Mouse (Mus musculus) forebrain, embryonic 16.5 days (tissue): ENCODE measurements around the gene Cntn4. TPM values are rescaled to one million over a fixed set of nuclear protein-coding genes. Genes with fewer than 3 reads are reported as not detected.
A peak's percentile ranks its signal among the peaks of the same experiment; 100 is the strongest.

ENCODE experiments used
- ATAC-seq: fragments of 200-750 bp; cut with Nextera tagmentation; 2 replicates; pipeline ENCODE4 v1.8.0; 2017; ENCODE audit warnings: mild to moderate bottlenecking, moderate library complexity
- H3K27ac ChIP-seq: fragments of 300-500 bp; sonication (generic); 2 replicates; pipeline ENCODE4 v1.5.1; 2014; ENCODE audit warnings: low read length, control low read depth
- H3K27me3 ChIP-seq: fragments of 300-500 bp; sonication (generic); replicated peaks from 2 replicates; pipeline ENCODE4 v1.6.1; 2014; ENCODE audit warnings: low read length; ENCODE audit not compliant: control insufficient read depth, insufficient read depth
- H3K36me3 ChIP-seq: fragments of 300-500 bp; sonication (generic); 2 replicates; pipeline ENCODE4 v1.6.1; 2014; ENCODE audit not compliant: control insufficient read depth, insufficient read depth
- H3K4me1 ChIP-seq: fragments of 300-500 bp; sonication (generic); replicated peaks from 2 replicates; pipeline ENCODE4 v1.6.1; 2014; ENCODE audit warnings: low read length; ENCODE audit not compliant: control insufficient read depth, insufficient read depth
- H3K4me2 ChIP-seq: fragments of 300-500 bp; sonication (generic); 2 replicates; pipeline ENCODE4 v1.6.1; 2014; ENCODE audit warnings: mild to moderate bottlenecking, low read length, control low read depth
- H3K4me3 ChIP-seq: fragments of 300-500 bp; sonication (generic); replicated peaks from 2 replicates; pipeline ENCODE4 v1.5.1; 2014; ENCODE audit warnings: mild to moderate bottlenecking, low read length, control low read depth
- H3K9ac ChIP-seq: fragments of 300-500 bp; sonication (generic); replicated peaks from 2 replicates; pipeline ENCODE4 v1.6.1; 2014; ENCODE audit warnings: low read depth, low read length, control low read depth
- H3K9me3 ChIP-seq: fragments of 300-500 bp; sonication (generic); 2 replicates; pipeline ENCODE4 v1.6.1; 2016; ENCODE audit warnings: low read length; ENCODE audit not compliant: control insufficient read depth
- WGBS: fragments of 180-500 bp; shearing (Covaris S2); extraction: QIAGEN DNeasy Blood & Tissue Kit; methylation state at CpG from one replicate; pipeline ENCODE4 v1.1.7; 2014; 5-methylcytosine and 5-hydroxymethylcytosine counted together
- polyA plus RNA-seq: library from polyadenylated mRNA; unstranded; fragments of >200 nt; fragmentation: Nextera tagmentation; extraction: Ambion mirVana; gene quantifications from 2 replicates; pipeline ENCODE4 v1.2.1, GENCODE M21; 2015

Gene Cntn4
- polyA plus RNA-seq, 1 experiment from 2014 or later: 10.3 TPM

- 59% methylated on average over 11 of the region's 11 CpGs for WGBS
- H3K4me2 ChIP-seq: no peak overlapping the region
- H3K4me3 ChIP-seq: no peak overlapping the region
- H3K27ac ChIP-seq: no peak overlapping the region
- no peaks in the 10 kb centered on the region for H3K36me3 ChIP-seq
- peaks cover 4% of the 10 kb centered on the region; the same call in 1 of the 2 replicates for H3K4me1 ChIP-seq
- no peaks in the 10 kb centered on the region for H3K9me3 ChIP-seq
- H3K27me3 ChIP-seq: no peaks in the 10 kb centered on the region
- ATAC-seq: no peak
- H3K9ac ChIP-seq: no peak overlapping the region
These were observed 889.6 kb downstream of the Cntn4 start for GRCm38 (mm10) chr6:106566929-106567621.

- Histone ChIP-seq H3K4me1 (no peaks in the 10 kb centered on the region), H3K4me3 (no peak overlapping the region), H3K27me3 (no peaks in the 10 kb centered on the region), H3K36me3 (no peaks in the 10 kb centered on the region), H3K9ac (no peak overlapping the region), H3K27ac (no peak overlapping the region), H3K9me3 (no peaks in the 10 kb centered on the region), H3K4me2 (no peak overlapping the region)
- 21% methylated on average over 5 of the region's 5 CpGs for WGBS
- ATAC-seq: peak; percentile 50; the same call in 1 of the 2 replicates
These were observed 902.7 kb downstream of the Cntn4 start for GRCm38 (mm10) chr6:106580124-106580523.

- Histone ChIP-seq H3K27ac (no peak overlapping the region), H3K36me3 (no peaks in the 10 kb centered on the region), H3K4me2 (no peak overlapping the region), H3K9me3 (no peaks in the 10 kb centered on the region), H3K4me3 (no peak overlapping the region), H3K4me1 (no peaks in the 10 kb centered on the region), H3K27me3 (no peaks in the 10 kb centered on the region), H3K9ac (no peak overlapping the region)
- ATAC-seq: no peak
- whole genome bisulfite sequencing: 11% methylated on average over 9 of the region's 9 CpGs
These were observed 916.3 kb downstream of the Cntn4 start for GRCm38 (mm10) chr6:106593756-106594155.

- no peak for ATAC-seq
- H3K4me2 ChIP-seq: no peak overlapping the region
- H3K36me3 ChIP-seq: no peaks in the 10 kb centered on the region
- H3K9me3 ChIP-seq: no peaks in the 10 kb centered on the region
- H3K27me3 ChIP-seq: no peaks in the 10 kb centered on the region
- H3K9ac ChIP-seq: no peak overlapping the region
- no peaks in the 10 kb centered on the region; the same call in none of the 2 replicates for H3K4me1 ChIP-seq
- 73% methylated on average over 3 of the region's 3 CpGs for WGBS
- no peak overlapping the region for H3K27ac ChIP-seq
- no peak overlapping the region for H3K4me3 ChIP-seq
These were observed 939.6 kb downstream of the Cntn4 start for GRCm38 (mm10) chr6:106617081-106617480.

GRCm38 (mm10) chr6:106621188-106621749 is 943.8 kb downstream of the Cntn4 start:
- Histone ChIP-seq H3K27ac (no peak overlapping the region), H3K9ac (no peak overlapping the region), H3K9me3 (no peaks in the 10 kb centered on the region), H3K27me3 (no peaks in the 10 kb centered on the region), H3K4me1 (no peaks in the 10 kb centered on the region; the same call in none of the 2 replicates), H3K4me3 (no peak overlapping the region), H3K36me3 (no peaks in the 10 kb centered on the region), H3K4me2 (no peak overlapping the region)
- 48% methylated on average over 5 of the region's 5 CpGs for WGBS
- ATAC-seq: no peak

GRCm38 (mm10) chr6:106643026-106643425 is 965.6 kb downstream of the Cntn4 start:
- WGBS: 82% methylated on average over 3 of the region's 3 CpGs
- Histone ChIP-seq H3K4me2 (no peak overlapping the region), H3K9ac (no peak overlapping the region), H3K27ac (no peak overlapping the region), H3K27me3 (no peaks in the 10 kb centered on the region), H3K9me3 (no peaks in the 10 kb centered on the region), H3K4me3 (no peak overlapping the region), H3K4me1 (0 out of 2 replicates have a peak, but pooled peaks cover 2% of the 10 kb centered on the region), H3K36me3 (no peaks in the 10 kb centered on the region)
- ATAC-seq: no peak

- H3K36me3 ChIP-seq: no peaks in the 10 kb centered on the region
- no peaks in the 10 kb centered on the region for H3K27me3 ChIP-seq
- no peak overlapping the region for H3K4me3 ChIP-seq
- H3K27ac ChIP-seq: no peak overlapping the region
- H3K9me3 ChIP-seq: no peaks in the 10 kb centered on the region
- H3K4me1 ChIP-seq: 0 out of 2 replicates have a peak, but pooled peaks cover 2% of the 10 kb centered on the region
- 41% methylated on average over 5 of the region's 5 CpGs for WGBS
- no peak overlapping the region for H3K9ac ChIP-seq
- peak; percentile 98 for ATAC-seq
- no peak overlapping the region for H3K4me2 ChIP-seq
These were observed 968.2 kb downstream of the Cntn4 start for GRCm38 (mm10) chr6:106645496-106646211.

- ATAC-seq: no peak
- WGBS: 10% methylated on average over 4 of the region's 4 CpGs
- Histone ChIP-seq H3K4me1 (0 out of 2 replicates have a peak, but pooled peaks cover 2% of the 10 kb centered on the region), H3K27me3 (no peaks in the 10 kb centered on the region), H3K27ac (no peak overlapping the region), H3K36me3 (no peaks in the 10 kb centered on the region), H3K9me3 (no peaks in the 10 kb centered on the region), H3K9ac (no peak overlapping the region), H3K4me3 (no peak overlapping the region), H3K4me2 (no peak overlapping the region)
These were observed 969.5 kb downstream of the Cntn4 start for GRCm38 (mm10) chr6:106646945-106647344.
